Mouse (Mus musculus) ES-E14 (cell line): Measurements from ENCODE around the gene Hdac7. TPM values are rescaled to one million over a fixed set of nuclear protein-coding genes. Genes with fewer than 3 reads are reported as not detected.

Experiments used
- DNase-seq: peaks from one replicate; pipeline ENCODE4 v3.0.0-alpha.2; 2013; ENCODE audit warnings: low read depth, low spot score
- H3K27ac ChIP-seq: 2 replicates; pipeline ENCODE4 v1.5.1; 2012; ENCODE audit warnings: low read depth, mild to moderate bottlenecking, low read length, moderate library complexity, mixed read lengths; ENCODE audit not compliant: poor library complexity, insufficient read depth, severe bottlenecking
- H3K36me3 ChIP-seq: 2 replicates; pipeline ENCODE4 v1.6.1; 2012; ENCODE audit warnings: mild to moderate bottlenecking, low read length, moderate library complexity, mixed read lengths; ENCODE audit not compliant: control insufficient read depth, poor library complexity, insufficient read depth, severe bottlenecking
- H3K4me1 ChIP-seq, 2 experiments: fragments of 150-350 bp in 1 of 2; sonication (generic) in 1 of 2; 2 replicates each; pipeline ENCODE4 v1.6.1; 2012; ENCODE audit warnings: low read length in 2 of 2, mild to moderate bottlenecking in 1 of 2, mixed read lengths in 1 of 2; ENCODE audit not compliant: control insufficient read depth in 2 of 2, insufficient read depth in 2 of 2, poor library complexity in 1 of 2
- H3K4me3 ChIP-seq, 2 experiments: fragments of 150-350 bp in 1 of 2; sonication (generic) in 1 of 2; 2 replicates each; pipeline ENCODE4 v1.5.1; 2012; ENCODE audit warnings: low read length in 2 of 2, low read depth in 1 of 2, mild to moderate bottlenecking in 1 of 2, mixed read lengths in 1 of 2; ENCODE audit not compliant: insufficient read depth in 1 of 2, poor library complexity in 1 of 2, severe bottlenecking in 1 of 2
- H3K9ac ChIP-seq: 2 replicates; pipeline ENCODE4 v1.6.1; 2012; ENCODE audit warnings: low read depth, mild to moderate bottlenecking, low read length, mixed read lengths; ENCODE audit not compliant: poor library complexity, insufficient read depth, severe bottlenecking
- H3K9me3 ChIP-seq: fragments of 150-350 bp; sonication (generic); 2 replicates; pipeline ENCODE4 v1.6.1; 2012; ENCODE audit warnings: low read depth, mild to moderate bottlenecking, low read length; ENCODE audit not compliant: control insufficient read depth, insufficient read depth
- CHD2 ChIP-seq: IDR thresholded peaks from 2 replicates; pipeline ENCODE4 v1.6.1; 2014; ENCODE audit warnings: mild to moderate bottlenecking, low read depth, low read length, inconsistent platforms
- HCFC1 ChIP-seq: IDR thresholded peaks from 2 replicates; pipeline ENCODE4 v1.6.1; 2012; ENCODE audit warnings: low read length, inconsistent platforms, borderline replicate concordance; ENCODE audit not compliant: insufficient read depth
- MAFK ChIP-seq: IDR thresholded peaks from 2 replicates; pipeline ENCODE4 v1.6.1; 2014; ENCODE audit warnings: mild to moderate bottlenecking, low read depth, low read length, inconsistent platforms; ENCODE audit not compliant: insufficient read depth
- ZC3H11A ChIP-seq: IDR thresholded peaks from 2 replicates; pipeline ENCODE4 v1.6.1; 2012; ENCODE audit warnings: low read depth, mild to moderate bottlenecking, inconsistent platforms, low read length, borderline replicate concordance
- ZNF384 ChIP-seq: IDR thresholded peaks from 2 replicates; pipeline ENCODE4 v1.6.1; 2012; ENCODE audit warnings: low read depth, low read length, inconsistent platforms
- in situ Hi-C, 2 experiments: fragments of 600-800 bp; cut with MboI; formaldehyde crosslinking; loops; one replicate each; pipeline ENCODE4 v1.15.1; 2025; ENCODE audit warnings: low sequenced_read_pairs in 2 of 2, inconsistent platforms in 1 of 2; ENCODE audit not compliant: unreplicated experiment in 2 of 2
- total RNA-seq: library from RNA; depleted of rRNA; stranded (reverse); fragments of 300-350 nt; gene quantifications from 2 replicates; pipeline ENCODE4 v1.2.3, GENCODE M21; 2012

The Hdac7 gene
- total RNA-seq, 1 experiment, result 7.4 TPM

DNA sequence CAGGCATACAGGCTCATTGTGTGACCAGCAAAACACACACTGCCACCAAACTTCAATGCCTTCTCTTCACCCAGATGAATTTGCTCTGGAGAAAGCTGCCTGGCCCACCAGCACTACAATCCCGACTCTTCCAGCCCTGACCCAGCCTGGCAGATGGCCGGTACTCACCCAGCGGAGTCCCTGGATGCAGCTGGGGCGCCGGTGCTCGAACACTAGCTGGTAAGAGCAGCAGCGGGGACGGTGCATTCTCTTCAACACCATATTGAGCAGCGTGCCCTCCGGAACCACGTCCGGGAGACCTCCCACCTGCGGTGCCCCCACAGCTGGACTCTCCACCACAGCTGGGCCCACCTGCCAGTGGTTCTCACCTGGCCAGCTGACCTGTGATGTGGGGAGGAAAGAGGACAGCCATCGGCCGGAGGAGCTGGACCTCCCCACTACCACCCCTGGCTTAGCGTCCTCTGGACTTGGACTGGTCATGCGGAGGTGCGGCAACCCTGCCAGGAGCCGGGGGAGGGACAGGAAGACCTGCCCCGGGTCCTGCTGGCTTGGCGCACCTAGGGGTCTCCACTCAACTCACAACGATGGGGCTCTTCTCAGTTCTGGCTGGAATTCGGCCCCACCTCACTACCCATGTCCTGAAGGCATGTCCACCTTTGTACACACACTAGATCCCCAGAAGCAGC is 77.6 kb downstream of the Hdac7 start:
- no peak overlapping the region for H3K9ac ChIP-seq
- no peaks in the 10 kb centered on the region for H3K36me3 ChIP-seq
- no peaks in the 10 kb centered on the region for H3K9me3 ChIP-seq
- DNase-seq, result no peak
- H3K4me3 ChIP-seq, result peak overlapping the region; percentile 62 to 68
- in situ Hi-C loops, result no loop called here
- H3K27ac ChIP-seq, result no peak overlapping the region
- no peak for TF ChIP-seq MAFK
- TF ChIP-seq CHD2, result no peak
- no peak for TF ChIP-seq HCFC1
- no peak for TF ChIP-seq ZNF384
- TF ChIP-seq ZC3H11A, result no peak
- peaks cover 8 to 26% of the 10 kb centered on the region in 2 experiments; a peak in 3 of 4 replicates for H3K4me1 ChIP-seq

GRCm38 (mm10) chr15:97766194-97766593 is 78.1 kb downstream of the Hdac7 start:
- Histone ChIP-seq H3K9me3 (no peaks in the 10 kb centered on the region), H3K4me3 (peak overlapping the region; percentile 62 to 68; a peak in 2 of 4 replicates), H3K27ac (no peak overlapping the region), H3K9ac (no peak overlapping the region), H3K36me3 (no peaks in the 10 kb centered on the region), H3K4me1 (peaks cover 8 to 26% of the 10 kb centered on the region in 2 experiments; a peak in 3 of 4 replicates)
- in situ Hi-C loops, result no loop called here
- TF ChIP-seq ZC3H11A, result no peak
- TF ChIP-seq CHD2, result no peak
- no peak for DNase-seq

GRCm38 (mm10) chr15:97765090-97765794 is 79.1 kb downstream of the Hdac7 start:
- peak overlapping the region in 1 of 2 experiments; percentile 28; a peak in 2 of 4 replicates for H3K4me3 ChIP-seq
- TF ChIP-seq ZNF384 (no peak), MAFK (no peak), HCFC1 (no peak), CHD2 (no peak), ZC3H11A (no peak)
- in situ Hi-C loops, result no loop called here
- no peaks in the 10 kb centered on the region for H3K36me3 ChIP-seq
- H3K4me1 ChIP-seq, result peaks cover 8 to 26% of the 10 kb centered on the region in 2 experiments; a peak in 3 of 4 replicates
- H3K27ac ChIP-seq, result no peak overlapping the region
- no peak for DNase-seq
- no peak overlapping the region for H3K9ac ChIP-seq
- H3K9me3 ChIP-seq, result no peaks in the 10 kb centered on the region

DNA sequence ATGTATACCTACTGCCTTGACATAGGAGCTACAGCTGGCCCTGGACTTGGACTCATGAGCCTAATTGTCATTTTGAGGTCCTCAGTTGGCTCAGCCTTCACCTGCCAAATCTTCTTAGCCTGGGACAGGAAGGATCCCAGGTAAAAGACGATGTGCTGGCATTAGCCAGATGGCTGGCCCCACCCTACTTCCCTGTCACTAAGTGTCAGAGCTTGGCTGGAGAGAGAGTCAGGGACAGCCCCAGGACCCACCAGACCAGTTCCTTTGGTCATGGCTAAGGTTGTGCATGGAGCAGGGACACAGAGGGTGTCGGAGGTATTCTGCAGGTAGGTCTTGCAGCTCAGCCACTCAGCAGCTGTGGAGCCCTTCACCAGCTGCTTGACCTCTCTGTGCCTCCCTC is 79.8 kb downstream of the Hdac7 start:
- Histone ChIP-seq H3K4me3 (no peak overlapping the region), H3K9me3 (no peaks in the 10 kb centered on the region), H3K27ac (no peak overlapping the region), H3K36me3 (peaks cover 3% of the 10 kb centered on the region; the same call in 1 of the 2 replicates), H3K4me1 (peaks cover 8 to 26% of the 10 kb centered on the region in 2 experiments; a peak in 3 of 4 replicates), H3K9ac (no peak overlapping the region)
- DNase-seq, result no peak
- TF ChIP-seq ZC3H11A (no peak), CHD2 (no peak), HCFC1 (no peak), ZNF384 (no peak), MAFK (no peak)
- in situ Hi-C loops, result no loop called here
